Mouse (Mus musculus) CH12.LX (cell line): ENCODE measurements around the gene Cacna1h. TPM values are rescaled to one million over a fixed set of nuclear protein-coding genes. Genes with fewer than 3 reads are reported as not detected.

ENCODE experiments used
- DNase-seq: peaks from one replicate; pipeline ENCODE4 v3.0.0-alpha.2; 2013; ENCODE audit errors: extremely low read depth
- H3K27ac ChIP-seq: 2 replicates; pipeline ENCODE4 v1.5.1; 2012; ENCODE audit warnings: low read depth, mild to moderate bottlenecking, control low read depth, moderate library complexity; ENCODE audit not compliant: insufficient read depth
- H3K27me3 ChIP-seq: replicated peaks from 2 replicates; pipeline ENCODE3; 2012; ENCODE audit warnings: inconsistent platforms
- H3K36me3 ChIP-seq, 2 experiments: replicated peaks in 1 of 2; 2 replicates each; pipeline versions ENCODE3 to v1.6.1; 2012; ENCODE audit warnings: inconsistent platforms in 1 of 2, low read length in 1 of 2, mild to moderate bottlenecking in 1 of 2, mixed read lengths in 1 of 2, moderate library complexity in 1 of 2; ENCODE audit not compliant: control insufficient read depth in 1 of 2, insufficient read depth in 1 of 2
- H3K4me1 ChIP-seq, 2 experiments: 2 replicates each; pipeline ENCODE4 v1.6.1; 2012; ENCODE audit warnings: inconsistent platforms in 1 of 2, moderate library complexity in 1 of 2; ENCODE audit not compliant: insufficient read depth in 2 of 2, control insufficient read depth in 1 of 2
- H3K4me2 ChIP-seq: 2 replicates; pipeline ENCODE4 v1.6.1; 2012; ENCODE audit warnings: low read depth, mild to moderate bottlenecking, control low read depth; ENCODE audit not compliant: poor library complexity, insufficient read depth, severe bottlenecking
- H3K4me3 ChIP-seq, 3 experiments: fragments of 150-350 bp in 1 of 3; sonication (generic) in 1 of 3; replicated peaks in 1 of 3; 2 replicates each; pipeline versions ENCODE3 to v1.5.1; 2011 to 2012; ENCODE audit warnings: low read depth in 2 of 3, low read length in 2 of 3, mild to moderate bottlenecking in 2 of 3, moderate library complexity in 2 of 3, control low read depth in 1 of 3, improper control_type of control experiment in 1 of 3, inconsistent platforms in 1 of 3, mixed read lengths in 1 of 3; ENCODE audit not compliant: poor library complexity in 1 of 3
- H3K79me2 ChIP-seq: replicated peaks from 2 replicates; pipeline ENCODE4 v1.6.1; 2012; ENCODE audit warnings: mild to moderate bottlenecking, moderate library complexity; ENCODE audit not compliant: control insufficient read depth, poor library complexity, insufficient read depth, severe bottlenecking; ENCODE audit errors: extremely low read depth
- H3K9ac ChIP-seq: 2 replicates; pipeline ENCODE4 v1.6.1; 2012; ENCODE audit warnings: low read depth, mild to moderate bottlenecking, control low read depth, moderate library complexity; ENCODE audit not compliant: insufficient read depth
- H3K9me3 ChIP-seq: replicated peaks from 2 replicates; pipeline ENCODE3; 2012; ENCODE audit warnings: low read length, inconsistent platforms, mixed read lengths
- CHD2 ChIP-seq: IDR thresholded peaks from 2 replicates; pipeline ENCODE4 v1.6.1; 2011; ENCODE audit warnings: low read length, improper control_type of control experiment
- CTCF ChIP-seq, 2 experiments: IDR thresholded peaks in 1 of 2; conservative IDR thresholded peaks in 1 of 2; 2 replicates each; pipeline ENCODE4 v1.5.1; 2011 to 2012; ENCODE audit warnings: low read depth in 2 of 2, low read length in 2 of 2, improper control_type of control experiment in 1 of 2, inconsistent platforms in 1 of 2, mild to moderate bottlenecking in 1 of 2, moderate library complexity in 1 of 2
- E2F4 ChIP-seq: IDR thresholded peaks from 2 replicates; pipeline ENCODE4 v1.6.1; 2011; ENCODE audit warnings: low read depth, low read length, improper control_type of control experiment; ENCODE audit not compliant: insufficient replicate concordance
- ELF1 ChIP-seq: IDR thresholded peaks from 2 replicates; pipeline ENCODE4 v1.6.1; 2014; ENCODE audit warnings: low read depth, mild to moderate bottlenecking, inconsistent platforms, low read length, improper control_type of control experiment
- GABPA ChIP-seq: IDR thresholded peaks from 2 replicates; pipeline ENCODE4 v1.6.1; 2012; ENCODE audit warnings: low read depth, low read length, improper control_type of control experiment, inconsistent platforms; ENCODE audit not compliant: insufficient replicate concordance
- HCFC1 ChIP-seq: IDR thresholded peaks from 2 replicates; pipeline ENCODE4 v1.6.1; 2012; ENCODE audit warnings: low read depth, mild to moderate bottlenecking, inconsistent platforms, low read length, improper control_type of control experiment
- IRF4 ChIP-seq: IDR thresholded peaks from 2 replicates; pipeline ENCODE4 v1.6.1; 2014; ENCODE audit warnings: low read depth, mild to moderate bottlenecking, inconsistent platforms, low read length, improper control_type of control experiment
- JUN ChIP-seq: IDR thresholded peaks from 2 replicates; pipeline ENCODE4 v1.6.1; 2011; ENCODE audit warnings: low read depth, mild to moderate bottlenecking, low read length, improper control_type of control experiment, moderate library complexity; ENCODE audit not compliant: insufficient read depth
- JUND ChIP-seq: conservative IDR thresholded peaks from 2 replicates; pipeline ENCODE4 v1.6.1; 2011; ENCODE audit warnings: low read depth, low read length, improper control_type of control experiment
- KAT2A ChIP-seq: IDR thresholded peaks from 2 replicates; pipeline ENCODE4 v1.6.1; 2012; ENCODE audit warnings: low read length, improper control_type of control experiment, inconsistent platforms; ENCODE audit not compliant: insufficient replicate concordance
- MAX ChIP-seq: IDR thresholded peaks from 2 replicates; pipeline ENCODE4 v1.6.1; 2011; ENCODE audit warnings: low read length, improper control_type of control experiment
- MXI1 ChIP-seq: IDR thresholded peaks from 2 replicates; pipeline ENCODE4 v1.6.1; 2011; ENCODE audit warnings: mild to moderate bottlenecking, low read depth, low read length, improper control_type of control experiment
- MYC ChIP-seq: IDR thresholded peaks from 2 replicates; pipeline ENCODE4 v1.6.1; 2011; ENCODE audit warnings: low read depth, mild to moderate bottlenecking, improper control_type of control experiment, low read length
- NELFE ChIP-seq: IDR thresholded peaks from 2 replicates; pipeline ENCODE4 v1.6.1; 2011; ENCODE audit warnings: low read depth, low read length, improper control_type of control experiment
- NRF1 ChIP-seq: IDR thresholded peaks from 2 replicates; pipeline ENCODE4 v1.6.1; 2014; ENCODE audit warnings: low read depth, mild to moderate bottlenecking, inconsistent platforms, low read length, improper control_type of control experiment, moderate library complexity
- PAX5 ChIP-seq: IDR thresholded peaks from 2 replicates; pipeline ENCODE4 v1.6.1; 2012; ENCODE audit warnings: low read length, inconsistent platforms, mixed read lengths
- POLR2A ChIP-seq: IDR thresholded peaks from 2 replicates; pipeline ENCODE4 v1.6.1; 2011; ENCODE audit warnings: low read depth, mild to moderate bottlenecking, improper control_type of control experiment, low read length
- RAD21 ChIP-seq: IDR thresholded peaks from 2 replicates; pipeline ENCODE4 v1.6.1; 2011; ENCODE audit warnings: low read depth, mild to moderate bottlenecking, low read length, improper control_type of control experiment, moderate library complexity
- SIN3A ChIP-seq: IDR thresholded peaks from 2 replicates; pipeline ENCODE4 v1.6.1; 2012; ENCODE audit warnings: low read length, improper control_type of control experiment, inconsistent platforms
- SMC3 ChIP-seq: IDR thresholded peaks from 2 replicates; pipeline ENCODE4 v1.6.1; 2011; ENCODE audit warnings: low read depth, low read length, improper control_type of control experiment
- UBTF ChIP-seq: IDR thresholded peaks from 2 replicates; pipeline ENCODE4 v1.6.1; 2012; ENCODE audit warnings: low read depth, mild to moderate bottlenecking, inconsistent platforms, low read length, improper control_type of control experiment, moderate library complexity
- ZC3H11A ChIP-seq: IDR thresholded peaks from 2 replicates; pipeline ENCODE4 v1.6.1; 2012; ENCODE audit warnings: low read depth, mild to moderate bottlenecking, inconsistent platforms, low read length, improper control_type of control experiment
- ZKSCAN1 ChIP-seq: IDR thresholded peaks from 2 replicates; pipeline ENCODE4 v1.6.1; 2012; ENCODE audit warnings: low read depth, inconsistent platforms, low read length, improper control_type of control experiment, borderline replicate concordance
- ZNF384 ChIP-seq: IDR thresholded peaks from 2 replicates; pipeline ENCODE4 v1.6.1; 2012; ENCODE audit warnings: low read depth, low read length, improper control_type of control experiment, inconsistent platforms
- dilution Hi-C: fragments of 300-500 bp; cut with MboI; formaldehyde crosslinking; loops from 2 replicates; pipeline ENCODE4 v1.14.3; 2020; ENCODE audit warnings: low sequenced_read_pairs; ENCODE audit not compliant: extremely low pct_unique_long_range_greater_than_20kb, extremely low pct_ligation_motif_present
- in situ Hi-C: fragments of 300-500 bp; cut with MboI; formaldehyde crosslinking; loops from 3 replicates; pipeline ENCODE4 v1.14.3; 2019; ENCODE audit warnings: low sequenced_read_pairs, low pct_ligation_motif_present, low pct_unique_long_range_greater_than_20kb, mixed read lengths
- polyA plus RNA-seq: library from polyadenylated mRNA; unstranded; fragments of >175 nt; gene quantifications from 2 replicates; pipeline ENCODE4 v1.2.1, GENCODE M21; 2012; ENCODE audit warnings: low read depth; ENCODE audit not compliant: insufficient read length
- total RNA-seq, 2 experiments: library from RNA; depleted of rRNA; stranded (reverse); fragments of 300-350 nt in 1 of 2; fragments of >200 nt in 1 of 2; gene quantifications; 2 replicates each; pipeline ENCODE4 v1.2.3; 2012 to 2014

The Cacna1h gene
- total and polyA plus RNA-seq, 3 experiments: 0.04 to 0.21 (median 0.21) TPM

GRCm38 (mm10) chr17:25433223-25433616, 363 bp downstream of the Cacna1h start:
- H3K27me3 ChIP-seq: peaks cover 92% of the 10 kb centered on the region
- dilution Hi-C loops: no loop called here
- in situ Hi-C loops: no loop called here

GRCm38 (mm10) chr17:25432433-25433181, 976 bp downstream of the Cacna1h start:
- no peak for DNase-seq
- Histone ChIP-seq H3K36me3 (no peaks in the 10 kb centered on the region), H3K4me3 (no peak overlapping the region), H3K27me3 (peaks cover 92% of the 10 kb centered on the region), H3K4me1 (peaks cover 18 to 41% of the 10 kb centered on the region in 2 experiments), H3K9me3 (peaks cover 3% of the 10 kb centered on the region), H3K27ac (no peak overlapping the region), H3K9ac (no peak overlapping the region), H3K4me2 (no peak overlapping the region), H3K79me2 (no peaks in the 10 kb centered on the region)
- in situ Hi-C loops (no loop called here), dilution Hi-C loops (no loop called here)
- TF ChIP-seq PAX5 (no peak), POLR2A (no peak), GABPA (no peak), NRF1 (no peak), IRF4 (no peak), MXI1 (no peak), RAD21 (no peak), UBTF (no peak), CTCF (conservative IDR thresholded peaks at IDR 0.05 in 1 of 2, IDR thresholded peaks at IDR 0.05 in 1 of 2; ENCODE audit: low read depth in 2 of 2, low read length in 2 of 2) (no peak), NELFE (no peak), JUN (no peak), SMC3 (no peak), ELF1 (no peak), JUND (no peak), MYC (no peak), SIN3A (no peak), E2F4 (no peak), CHD2 (no peak)

More at GRCm38 (mm10) chr17:25433223-25433616, 363 bp downstream of the Cacna1h start:
- no peak overlapping the region for H3K9ac ChIP-seq
- H3K4me1 ChIP-seq: peaks cover 18 to 41% of the 10 kb centered on the region in 2 experiments
- H3K79me2 ChIP-seq: no peaks in the 10 kb centered on the region
- peaks cover 3% of the 10 kb centered on the region for H3K9me3 ChIP-seq
- TF ChIP-seq ZKSCAN1 (no peak), UBTF (no peak), HCFC1 (no peak), MYC (no peak), POLR2A (no peak), GABPA (no peak), SIN3A (no peak), KAT2A (no peak), ZNF384 (no peak), E2F4 (no peak), ELF1 (no peak), MAX (no peak), ZC3H11A (no peak), CHD2 (no peak), RAD21 (no peak)
- no peaks in the 10 kb centered on the region for H3K36me3 ChIP-seq
- H3K4me3 ChIP-seq: no peak overlapping the region
- no peak overlapping the region for H3K4me2 ChIP-seq
- no peak for DNase-seq
- no peak overlapping the region for H3K27ac ChIP-seq
